Mouse (Mus musculus) cerebellum, adult (tissue): ENCODE results near the gene Srrm2.

Experiments used
- ATAC-seq: cut with Nextera tagmentation; 2 replicates; pipeline ENCODE4 v1.9.2; 2017; ENCODE audit warnings: mild to moderate bottlenecking, moderate library complexity, mixed read lengths; ENCODE audit not compliant: insufficient number of reproducible peaks, low FRiP score, low TSS enrichment

Gene Srrm2

GRCm38 (mm10) chr17:23790269-23791078, at the start of gene Srrm2:
Gene Srrm2, plus strand, starts transcription at chr17:23790532.
- ATAC-seq, result 0 out of 2 replicates have a peak, but pooled peaks have one; percentile 36

- ATAC-seq, result no peak
Measured at GRCm38 (mm10) chr17:23740598-23741021, 49.7 kb upstream of the Srrm2 start, which contains the start of gene Paqr4. Gene Paqr4, minus strand, starts transcription at chr17:23740867.

DNA sequence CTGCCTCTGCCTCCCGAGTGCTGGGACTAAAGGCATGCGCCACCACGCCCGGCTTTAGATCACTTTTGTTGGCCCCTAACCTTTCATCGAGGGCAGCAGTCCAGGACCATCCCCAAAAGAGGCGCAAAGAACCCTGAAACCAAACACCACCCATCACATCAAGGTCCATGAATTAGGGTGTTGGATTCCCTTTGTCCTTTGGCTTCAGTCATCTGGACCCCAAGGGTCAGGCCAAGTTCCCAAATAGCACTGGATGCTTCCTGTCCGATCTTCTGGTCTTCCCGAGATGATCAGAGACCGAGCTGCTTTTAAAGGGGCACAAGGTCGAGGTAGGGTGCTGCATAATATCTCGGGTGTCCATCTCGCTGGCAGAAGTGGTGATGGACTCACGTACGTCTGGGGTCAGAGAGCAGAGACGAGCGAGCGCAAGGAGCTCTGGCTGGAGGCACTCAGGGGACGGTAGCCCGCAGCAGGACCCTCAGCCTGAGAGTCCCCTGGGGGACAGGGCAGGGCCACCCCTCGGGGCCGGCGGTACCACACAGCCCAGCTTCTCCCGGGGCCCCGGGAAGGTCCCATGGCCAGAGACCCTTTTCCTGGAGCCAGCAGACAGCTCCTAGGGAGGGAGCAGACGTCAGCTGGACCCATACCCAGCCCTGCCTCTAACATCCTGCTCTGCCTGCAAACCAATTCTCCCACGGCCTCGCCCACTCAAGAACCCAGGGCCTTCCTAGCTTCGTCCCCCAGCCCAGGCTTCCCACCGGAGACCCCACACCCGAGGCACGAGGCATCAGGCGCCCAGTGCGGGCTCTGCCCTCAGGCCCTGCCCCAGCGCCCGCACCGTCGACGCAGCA, 48.7 kb upstream of the Srrm2 start:
- no peak for ATAC-seq

- ATAC-seq, result no peak
Measured at GRCm38 (mm10) chr17:23742210-23742793, 48.0 kb upstream of the Srrm2 start.

DNA sequence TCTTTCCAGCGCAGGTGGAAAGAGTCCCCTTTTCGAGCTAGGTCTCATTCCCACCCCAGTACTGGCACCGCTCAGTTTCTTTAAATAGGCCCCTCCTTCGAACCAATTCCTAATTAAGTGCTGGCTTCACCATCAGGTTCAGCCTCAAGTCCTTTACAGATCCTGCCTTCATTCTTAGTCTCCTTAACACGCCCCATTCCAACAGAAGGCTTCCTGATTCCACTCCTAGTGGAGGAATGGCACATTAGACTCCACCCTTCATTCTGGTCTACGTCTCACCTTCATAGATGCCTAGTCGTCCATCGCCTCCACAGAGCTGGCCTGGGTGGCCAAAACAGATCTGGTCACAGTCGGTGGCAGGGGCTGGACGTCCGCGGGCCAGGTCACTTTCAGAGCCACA, 47.4 kb upstream of the Srrm2 start:
- ATAC-seq, result no peak

- ATAC-seq, result no peak
Measured at GRCm38 (mm10) chr17:23744076-23744475, 46.3 kb upstream of the Srrm2 start.

DNA sequence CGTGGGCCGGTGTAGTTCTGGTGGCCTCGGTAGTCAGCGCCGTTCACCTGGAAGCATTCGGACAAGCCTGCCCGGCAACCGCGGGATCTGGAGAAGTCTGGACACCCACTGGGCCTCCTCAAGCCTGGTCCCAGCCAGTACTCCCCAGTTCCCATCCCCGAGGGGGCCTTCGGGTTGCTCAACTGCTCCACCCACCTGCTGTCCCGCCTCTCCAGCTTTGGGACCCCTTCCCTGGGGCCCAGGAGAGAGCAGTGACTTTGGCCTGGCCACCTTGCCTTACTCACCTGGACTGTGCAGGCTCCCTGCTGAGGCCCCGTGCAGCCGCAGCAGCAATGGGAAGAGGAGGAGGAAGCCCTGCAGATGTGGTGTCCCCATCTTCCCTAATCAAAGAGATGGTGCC, 45.7 kb upstream of the Srrm2 start:
- no peak for ATAC-seq

DNA sequence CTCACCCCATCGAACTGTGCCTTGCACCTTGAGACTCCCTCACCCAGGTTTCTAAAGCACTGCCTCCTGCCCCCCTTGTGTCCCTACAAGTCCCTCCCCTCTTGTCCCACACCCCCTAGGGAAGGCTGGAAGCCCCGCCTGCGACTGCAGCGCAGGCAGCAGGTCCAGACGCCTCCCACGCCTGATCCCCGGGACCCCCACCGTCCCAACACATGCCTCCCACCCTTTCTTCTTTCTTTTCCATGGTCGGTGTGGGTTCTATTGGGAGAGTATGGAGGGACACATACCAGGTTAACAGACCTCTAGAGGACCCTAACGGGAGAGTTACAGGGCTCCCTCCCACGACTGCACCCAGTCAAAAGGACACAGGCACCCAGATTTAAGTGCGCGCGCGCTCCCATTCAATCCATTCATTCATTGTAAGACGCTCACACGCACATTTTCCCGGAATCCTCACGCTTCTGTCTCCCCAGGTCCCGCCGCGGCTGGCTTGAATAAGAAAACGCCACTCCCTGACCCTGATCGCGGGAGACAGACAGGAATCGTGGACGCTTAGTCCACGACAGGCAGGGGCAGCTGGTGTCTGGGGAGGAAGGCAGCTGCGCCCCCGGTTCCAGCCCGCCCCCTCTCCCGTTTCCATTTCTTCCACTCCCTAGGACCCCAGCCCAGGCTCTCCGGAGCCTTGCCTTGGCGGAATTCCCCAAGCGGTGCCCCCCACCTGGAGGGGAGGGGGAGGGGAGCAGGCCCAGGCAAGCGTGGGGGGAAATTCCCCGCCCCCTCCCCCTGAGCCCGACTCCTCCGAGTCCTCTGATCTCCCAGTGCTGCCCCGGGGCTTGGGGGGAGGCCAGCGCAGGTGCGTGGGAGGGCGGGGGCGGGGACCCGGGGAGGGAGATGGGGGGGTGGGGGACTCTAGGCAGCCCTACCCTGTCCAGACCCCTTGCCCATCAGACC, 44.8 kb upstream of the Srrm2 start, which contains the start of gene Kremen2:
TSS of gene Kremen2 (minus strand) at position 533 of the 951 bp plus-strand sequence.
- no peak for ATAC-seq

DNA sequence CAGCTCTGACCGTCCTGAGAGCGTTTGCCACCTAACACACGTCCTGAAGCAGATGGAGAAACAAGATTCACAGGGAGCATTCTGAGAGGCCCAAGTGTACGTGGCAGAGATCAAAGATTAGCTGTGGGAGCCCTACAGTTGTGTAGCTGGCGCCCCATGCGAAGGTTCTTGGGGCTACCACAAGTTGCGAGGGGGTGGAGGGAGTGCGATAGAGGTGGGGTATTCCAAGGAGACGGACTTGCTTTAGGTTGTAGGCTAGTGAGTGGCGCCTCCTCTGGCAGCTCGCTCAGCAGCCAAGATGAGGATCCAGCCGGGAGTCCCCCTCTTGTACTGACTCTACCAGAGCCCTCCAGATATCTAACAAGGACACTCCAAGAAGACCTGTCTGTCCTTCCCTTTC, 44.0 kb upstream of the Srrm2 start:
- no peak for ATAC-seq

DNA sequence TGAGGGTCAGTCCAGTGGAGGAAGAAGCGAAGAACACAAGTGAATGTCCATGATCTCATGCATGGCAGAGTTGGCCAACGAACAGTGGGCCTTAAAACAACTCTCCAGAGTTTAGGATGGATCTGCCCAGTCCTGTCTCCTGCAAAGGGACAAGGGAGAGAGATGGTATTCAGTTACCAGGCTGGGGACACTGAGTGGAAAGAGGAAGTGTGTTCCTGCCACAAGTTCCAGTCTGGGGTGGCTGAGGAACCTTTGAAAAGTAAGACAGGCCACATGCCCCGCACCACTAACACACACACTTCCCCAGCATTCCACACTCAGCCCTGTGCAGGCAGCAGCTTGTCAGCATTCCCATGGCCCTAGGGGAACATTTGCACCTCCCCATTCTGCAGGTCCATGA, 43.6 kb upstream of the Srrm2 start:
- ATAC-seq, result no peak

- ATAC-seq, result no peak
Measured at GRCm38 (mm10) chr17:23747471-23747870, 42.9 kb upstream of the Srrm2 start.

DNA sequence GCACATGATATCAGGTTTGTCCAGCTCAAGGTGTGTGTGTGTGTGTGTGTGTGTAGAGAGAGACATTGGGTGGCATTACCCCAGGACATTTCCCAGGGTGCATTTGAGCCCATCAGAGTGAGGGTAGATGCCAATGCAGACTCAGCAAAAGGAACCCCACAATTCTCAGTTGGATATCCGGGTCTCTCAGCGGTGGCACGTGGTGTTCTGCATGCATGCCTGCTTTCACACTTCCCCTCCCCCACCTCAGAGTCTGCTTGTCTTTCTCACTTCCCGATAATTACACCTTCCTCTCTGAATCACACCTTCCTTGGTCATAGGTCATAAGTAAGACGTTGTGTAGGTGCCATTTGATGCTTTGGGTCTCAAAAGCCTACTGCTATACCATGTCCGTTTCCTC, 42.3 kb upstream of the Srrm2 start:
- no peak for ATAC-seq

DNA sequence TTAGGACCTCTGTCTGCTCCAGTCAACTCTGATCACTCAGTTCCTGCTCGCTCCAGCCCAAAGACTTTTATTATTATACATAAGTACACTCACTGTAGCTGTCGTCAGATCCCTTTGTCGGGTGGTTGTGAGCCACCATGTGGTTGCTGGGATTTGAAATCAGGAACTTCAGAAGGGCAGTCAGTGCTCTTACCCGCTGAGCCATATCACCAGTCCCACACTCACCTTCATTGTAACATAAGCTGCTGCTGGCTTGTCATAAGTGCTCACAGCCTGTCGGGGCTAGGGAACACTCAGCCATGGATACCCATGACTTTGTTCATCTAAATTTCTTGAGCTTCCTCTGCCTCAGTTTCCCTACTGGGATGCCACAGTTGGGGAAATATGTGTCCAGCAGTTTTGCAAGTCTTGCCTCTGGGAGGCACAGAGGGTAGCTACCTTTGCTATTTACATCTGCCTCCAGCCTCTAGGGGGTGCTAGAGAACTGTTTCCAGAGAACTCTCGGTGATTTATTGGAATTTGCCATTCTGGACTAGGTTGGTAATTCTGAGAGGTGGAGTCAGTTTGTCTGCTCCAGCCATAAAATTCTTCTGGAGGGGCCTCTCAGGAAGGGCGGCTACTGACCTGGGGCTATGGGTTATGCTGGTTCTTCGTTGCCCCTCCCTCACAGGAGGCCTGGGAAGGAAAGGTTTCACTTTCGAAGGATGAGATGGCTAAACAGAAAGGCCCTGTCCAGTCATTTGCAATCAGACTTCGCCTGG, 41.5 kb upstream of the Srrm2 start:
- ATAC-seq, result no peak; the same call in 1 of the 2 replicates

DNA sequence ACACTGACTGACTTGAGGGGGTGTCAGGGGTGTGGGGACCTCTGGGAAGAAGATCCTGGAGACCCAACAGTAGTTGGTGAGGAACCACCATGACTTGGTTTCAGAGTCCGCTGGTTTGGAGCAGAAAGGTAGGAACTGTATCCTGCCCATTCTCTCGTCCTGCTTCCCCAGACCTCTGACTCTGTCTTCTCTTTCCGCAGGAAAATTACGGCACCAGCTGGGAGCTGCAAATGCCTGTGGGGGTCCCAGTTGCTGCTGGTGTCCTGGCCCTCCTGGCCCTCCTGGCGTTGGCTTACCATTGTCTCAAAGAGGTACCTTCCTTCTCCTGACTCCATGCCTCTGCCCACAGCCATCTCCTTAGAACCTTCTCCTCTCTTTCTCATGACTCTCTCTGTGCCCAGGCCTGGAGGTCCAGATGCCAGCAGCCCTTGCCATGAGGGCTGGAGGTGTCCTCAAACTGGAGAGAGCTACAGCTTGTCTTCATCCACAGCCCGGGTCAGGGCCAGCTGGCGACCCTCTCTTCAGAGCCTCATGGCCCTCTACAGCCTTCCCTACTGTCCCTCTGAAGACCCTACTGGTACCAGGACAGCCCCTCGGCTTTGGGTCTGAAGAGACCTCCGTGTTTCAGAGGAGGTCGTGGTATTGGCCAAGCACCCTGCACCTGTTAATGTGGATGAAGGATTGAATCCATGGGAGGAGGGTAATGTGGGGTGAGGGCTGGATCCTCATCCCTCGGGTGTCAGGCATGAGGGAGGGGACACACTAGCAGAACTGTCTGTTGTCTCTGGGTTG, 40.7 kb upstream of the Srrm2 start:
- no peak for ATAC-seq

DNA sequence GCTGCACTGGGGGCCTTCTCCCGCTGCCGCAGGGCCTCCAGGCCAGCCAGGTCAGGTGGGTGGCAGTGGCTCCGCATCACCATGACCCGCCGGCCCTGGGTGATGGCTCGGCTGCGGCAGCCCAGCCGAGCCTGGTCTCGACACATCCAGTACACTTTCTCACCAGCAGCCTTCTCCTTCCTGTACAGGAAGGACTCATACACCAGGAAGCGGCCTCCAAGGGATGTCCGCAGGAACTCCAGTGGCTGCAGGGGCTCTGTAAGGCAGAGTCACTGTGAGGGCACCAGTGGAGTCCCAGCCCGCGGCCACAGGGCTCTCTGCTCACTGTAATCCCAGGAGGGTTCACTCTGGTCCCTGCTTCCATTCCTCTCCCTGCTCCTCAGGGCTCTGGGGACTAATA, 34.6 kb upstream of the Srrm2 start:
- ATAC-seq, result no peak

GRCm38 (mm10) chr17:23757581-23757980, 32.8 kb upstream of the Srrm2 start:
- no peak for ATAC-seq

- no peak for ATAC-seq
Measured at GRCm38 (mm10) chr17:23758801-23759200, 31.5 kb upstream of the Srrm2 start.

GRCm38 (mm10) chr17:23760231-23760630, 30.1 kb upstream of the Srrm2 start:
- ATAC-seq, result no peak
